Mouse (Mus musculus) heart, embryonic 16.5 days (tissue): ENCODE results near the gene Sgms2. TPM values are rescaled to one million over a fixed set of nuclear protein-coding genes. Genes with fewer than 3 reads are reported as not detected.

ENCODE experiments used
- ATAC-seq: fragments of 200-750 bp; cut with Nextera tagmentation; replicated peaks from 2 replicates; pipeline ENCODE4 v1.8.0; 2017; ENCODE audit warnings: moderate number of reproducible peaks; ENCODE audit not compliant: insufficient read depth, low FRiP score; ENCODE audit errors: extremely low read depth
- H3K27ac ChIP-seq: fragments of 300-500 bp; sonication (generic); 2 replicates; pipeline ENCODE4 v1.5.1; 2014; ENCODE audit warnings: mild to moderate bottlenecking, low read length, control low read depth, moderate library complexity
- H3K27me3 ChIP-seq: fragments of 300-500 bp; sonication (generic); 2 replicates; pipeline ENCODE4 v1.6.1; 2014; ENCODE audit warnings: low read length, mixed read lengths; ENCODE audit not compliant: control insufficient read depth, insufficient read depth
- H3K36me3 ChIP-seq: fragments of 300-500 bp; sonication (generic); 2 replicates; pipeline ENCODE4 v1.6.1; 2014; ENCODE audit not compliant: control insufficient read depth, insufficient read depth
- H3K4me1 ChIP-seq: fragments of 300-500 bp; sonication (generic); 2 replicates; pipeline ENCODE4 v1.6.1; 2014; ENCODE audit warnings: low read length, mixed read lengths; ENCODE audit not compliant: control insufficient read depth, insufficient read depth
- H3K4me2 ChIP-seq: fragments of 300-500 bp; sonication (generic); 2 replicates; pipeline ENCODE4 v1.6.1; 2014; ENCODE audit warnings: low read depth, mild to moderate bottlenecking, control low read depth, low read length
- H3K4me3 ChIP-seq: fragments of 300-500 bp; sonication (generic); 2 replicates; pipeline ENCODE4 v1.5.1; 2014; ENCODE audit warnings: mild to moderate bottlenecking, control low read depth, low read length
- H3K9ac ChIP-seq: fragments of 300-500 bp; sonication (generic); 2 replicates; pipeline ENCODE4 v1.6.1; 2014; ENCODE audit warnings: low read length, control low read depth
- H3K9me3 ChIP-seq: fragments of 300-500 bp; sonication (generic); replicated peaks from 2 replicates; pipeline ENCODE4 v1.6.1; 2016; ENCODE audit warnings: low read length; ENCODE audit not compliant: control insufficient read depth
- WGBS: fragments of 180-500 bp; shearing (Covaris S2); extraction: QIAGEN DNeasy Blood & Tissue Kit; methylation state at CpG from one replicate; pipeline ENCODE4 v1.1.7; 2014; 5-methylcytosine and 5-hydroxymethylcytosine counted together
- polyA plus RNA-seq: library from polyadenylated mRNA; unstranded; fragments of >200 nt; fragmentation: Nextera tagmentation; extraction: Ambion mirVana; gene quantifications from 2 replicates; pipeline ENCODE4 v1.2.1, GENCODE M21; 2015

The Sgms2 gene
- polyA plus RNA-seq, 1 experiment from 2014 or later: 1.3 TPM

GRCm38 (mm10) chr3:131511616-131512015, 20.4 kb upstream of the Sgms2 start:
- Histone ChIP-seq H3K9ac (no peak overlapping the region), H3K4me1 (no peaks in the 10 kb centered on the region), H3K27me3 (no peaks in the 10 kb centered on the region), H3K27ac (no peak overlapping the region), H3K4me2 (no peak overlapping the region), H3K9me3 (no peaks in the 10 kb centered on the region), H3K36me3 (no peaks in the 10 kb centered on the region), H3K4me3 (no peak overlapping the region)
- no peak for ATAC-seq
- 53% methylated on average over 8 of the region's 8 CpGs for WGBS

GRCm38 (mm10) chr3:131508024-131508423, 16.8 kb upstream of the Sgms2 start:
- Histone ChIP-seq H3K4me2 (no peak overlapping the region), H3K9ac (no peak overlapping the region), H3K9me3 (no peaks in the 10 kb centered on the region), H3K4me1 (no peaks in the 10 kb centered on the region), H3K4me3 (no peak overlapping the region), H3K36me3 (no peaks in the 10 kb centered on the region), H3K27ac (no peak overlapping the region), H3K27me3 (no peaks in the 10 kb centered on the region)
- no peak for ATAC-seq
- WGBS: 55% methylated on average over 2 of the region's 2 CpGs

GRCm38 (mm10) chr3:131504595-131505223, 13.5 kb upstream of the Sgms2 start:
- 73% methylated on average over 14 of the region's 14 CpGs for WGBS
- no peak for ATAC-seq
- no peak overlapping the region for H3K9ac ChIP-seq
- H3K9me3 ChIP-seq: no peaks in the 10 kb centered on the region
- no peak overlapping the region for H3K4me2 ChIP-seq
- no peaks in the 10 kb centered on the region for H3K36me3 ChIP-seq
- no peak overlapping the region for H3K27ac ChIP-seq
- no peak overlapping the region for H3K4me3 ChIP-seq
- no peaks in the 10 kb centered on the region for H3K27me3 ChIP-seq
- H3K4me1 ChIP-seq: no peaks in the 10 kb centered on the region

GRCm38 (mm10) chr3:131501677-131502370, 10.6 kb upstream of the Sgms2 start:
- WGBS: 83% methylated on average over 10 of the region's 10 CpGs
- Histone ChIP-seq H3K9ac (no peak overlapping the region), H3K27ac (no peak overlapping the region), H3K27me3 (no peaks in the 10 kb centered on the region), H3K4me3 (no peak overlapping the region), H3K4me2 (no peak overlapping the region), H3K9me3 (no peaks in the 10 kb centered on the region), H3K36me3 (no peaks in the 10 kb centered on the region), H3K4me1 (no peaks in the 10 kb centered on the region)
- ATAC-seq: no peak

GRCm38 (mm10) chr3:131499651-131500050, 8.4 kb upstream of the Sgms2 start:
- Histone ChIP-seq H3K9ac (no peak overlapping the region), H3K9me3 (no peaks in the 10 kb centered on the region), H3K27ac (no peak overlapping the region), H3K4me1 (no peaks in the 10 kb centered on the region), H3K4me2 (no peak overlapping the region), H3K27me3 (no peaks in the 10 kb centered on the region), H3K4me3 (no peak overlapping the region), H3K36me3 (no peaks in the 10 kb centered on the region)
- ATAC-seq: no peak
- WGBS: 83% methylated on average over 6 of the region's 6 CpGs

GRCm38 (mm10) chr3:131496506-131497122, 5.4 kb upstream of the Sgms2 start:
- no peak overlapping the region for H3K4me3 ChIP-seq

GRCm38 (mm10) chr3:131495076-131495475, 3.9 kb upstream of the Sgms2 start:
- Histone ChIP-seq H3K9ac (no peak overlapping the region), H3K27ac (no peak overlapping the region), H3K4me2 (no peak overlapping the region), H3K36me3 (no peaks in the 10 kb centered on the region), H3K4me1 (no peaks in the 10 kb centered on the region), H3K4me3 (no peak overlapping the region), H3K9me3 (no peaks in the 10 kb centered on the region), H3K27me3 (peaks cover 15% of the 10 kb centered on the region; the same call in 1 of the 2 replicates)
- 71% methylated on average over 1 of the region's 1 CpGs for WGBS
- ATAC-seq: no peak

More at GRCm38 (mm10) chr3:131496506-131497122, 5.4 kb upstream of the Sgms2 start:
- no peak for ATAC-seq
- no peaks in the 10 kb centered on the region for H3K36me3 ChIP-seq
- no peaks in the 10 kb centered on the region for H3K9me3 ChIP-seq
- no peaks in the 10 kb centered on the region for H3K4me1 ChIP-seq
- no peak overlapping the region for H3K27ac ChIP-seq
- H3K27me3 ChIP-seq: peaks cover 10% of the 10 kb centered on the region; the same call in 1 of the 2 replicates
- WGBS: 76% methylated on average over 10 of the region's 10 CpGs
- no peak overlapping the region for H3K4me2 ChIP-seq
- no peak overlapping the region for H3K9ac ChIP-seq

- WGBS: 54% methylated on average over 6 of the region's 6 CpGs
- Histone ChIP-seq H3K4me3 (no peak overlapping the region), H3K4me2 (no peak overlapping the region), H3K27me3 (peaks cover 20% of the 10 kb centered on the region), H3K36me3 (no peaks in the 10 kb centered on the region), H3K9ac (no peak overlapping the region), H3K9me3 (no peaks in the 10 kb centered on the region), H3K4me1 (no peaks in the 10 kb centered on the region; the same call in 1 of the 2 replicates), H3K27ac (no peak overlapping the region)
- no peak for ATAC-seq
These were observed 2.0 kb upstream of the Sgms2 start for GRCm38 (mm10) chr3:131493194-131493593.

GRCm38 (mm10) chr3:131491980-131492379, 769 bp upstream of the Sgms2 start:
- H3K4me3 ChIP-seq: no peak overlapping the region
- H3K4me2 ChIP-seq: no peak overlapping the region
- 89% methylated on average over 7 of the region's 7 CpGs for WGBS
- H3K9me3 ChIP-seq: no peaks in the 10 kb centered on the region
- H3K4me1 ChIP-seq: no peaks in the 10 kb centered on the region; the same call in 1 of the 2 replicates
- H3K9ac ChIP-seq: no peak overlapping the region
- no peaks in the 10 kb centered on the region for H3K36me3 ChIP-seq
- H3K27ac ChIP-seq: no peak overlapping the region
- ATAC-seq: no peak
- peaks cover 29% of the 10 kb centered on the region for H3K27me3 ChIP-seq
